Mouse (Mus musculus) cerebellum, adult 2 months (tissue): ENCODE measurements around the gene Cd5. TPM values are rescaled to one million over a fixed set of nuclear protein-coding genes. Genes with fewer than 3 reads are reported as not detected.
A peak's percentile ranks its signal among the peaks of the same experiment; 100 is the strongest.

Experiments used
- DNase-seq, 2 experiments: peaks; one replicate each; pipeline ENCODE4 v3.0.0; 2021
- H3K27ac ChIP-seq: fragments of 200-500 bp; 2 replicates; pipeline ENCODE4 v1.5.1; 2012; ENCODE audit warnings: low read length, control low read depth, inconsistent platforms; ENCODE audit not compliant: insufficient read depth
- H3K27me3 ChIP-seq: fragments of 200-500 bp; 2 replicates; pipeline ENCODE4 v1.6.1; 2012; ENCODE audit warnings: inconsistent platforms, mild to moderate bottlenecking, low read length, moderate library complexity; ENCODE audit not compliant: control insufficient read depth, insufficient read depth
- H3K4me1 ChIP-seq: fragments of 200-500 bp; 2 replicates; pipeline ENCODE4 v1.6.1; 2011; ENCODE audit warnings: low read length; ENCODE audit not compliant: control insufficient read depth, insufficient read depth
- H3K4me3 ChIP-seq: fragments of 200-500 bp; replicated peaks from 2 replicates; pipeline ENCODE3; 2011; ENCODE audit warnings: mild to moderate bottlenecking, low read depth, low read length, control low read depth; ENCODE audit not compliant: insufficient read depth
- CTCF ChIP-seq: fragments of 200-500 bp; IDR thresholded peaks from 2 replicates; pipeline ENCODE4 v1.5.1; 2011; ENCODE audit warnings: low read depth, mild to moderate bottlenecking, control low read depth, low read length, moderate library complexity, borderline replicate concordance; ENCODE audit not compliant: insufficient read depth
- POLR2A ChIP-seq: fragments of 200-500 bp; IDR thresholded peaks from 2 replicates; pipeline ENCODE4 v1.6.1; 2011; ENCODE audit warnings: low read length, control low read depth, borderline replicate concordance; ENCODE audit not compliant: insufficient read depth
- WGBS: fragments of 180-500 bp; shearing (Covaris S2); methylation state at CpG from one replicate; pipeline ENCODE4 v1.1.7; 2018; 5-methylcytosine and 5-hydroxymethylcytosine counted together
- polyA plus RNA-seq: library from polyadenylated mRNA; depleted of rRNA; stranded (reverse); fragments of >200 nt; gene quantifications from 2 replicates; pipeline ENCODE4 v1.2.3, GENCODE M21; 2012

Cd5 gene
- polyA plus RNA-seq, 1 experiment, result 0.54 TPM

- no peak overlapping the region for H3K4me3 ChIP-seq
- TF ChIP-seq POLR2A (no peak), CTCF (no peak)
- peak; percentile 70 to 85 for DNase-seq
- H3K27ac ChIP-seq, result peak overlapping the region; percentile 69
- 32% methylated on average over 13 of the region's 13 CpGs for WGBS
- no peaks in the 10 kb centered on the region for H3K27me3 ChIP-seq
- peaks cover 64% of the 10 kb centered on the region for H3K4me1 ChIP-seq
Measured at GRCm38 (mm10) chr19:10707087-10707875, 31.5 kb downstream of the Cd5 start.

GRCm38 (mm10) chr19:10703470-10703869, 35.3 kb downstream of the Cd5 start:
- Histone ChIP-seq H3K27me3 (no peaks in the 10 kb centered on the region), H3K4me1 (peaks cover 66% of the 10 kb centered on the region), H3K27ac (peak overlapping the region; percentile 21), H3K4me3 (no peak overlapping the region)
- WGBS, result 8% methylated on average over 8 of the region's 8 CpGs
- no peak for TF ChIP-seq CTCF
- TF ChIP-seq POLR2A, result no peak
- DNase-seq, result peak; percentile 59 to 69

- Histone ChIP-seq H3K27me3 (no peaks in the 10 kb centered on the region), H3K4me3 (no peak overlapping the region), H3K4me1 (peaks cover 62% of the 10 kb centered on the region), H3K27ac (peak overlapping the region; percentile 84; the same call in 1 of the 2 replicates)
- 78% methylated on average over 8 of the region's 8 CpGs for WGBS
- no peak for DNase-seq
- TF ChIP-seq POLR2A (no peak), CTCF (no peak)
Measured at GRCm38 (mm10) chr19:10702125-10702524, 36.7 kb downstream of the Cd5 start.

GRCm38 (mm10) chr19:10701013-10701726, 37.6 kb downstream of the Cd5 start:
- peaks cover 57% of the 10 kb centered on the region for H3K4me1 ChIP-seq
- 12% methylated on average over 6 of the region's 6 CpGs for WGBS
- no peaks in the 10 kb centered on the region for H3K27me3 ChIP-seq
- peak; percentile 67 to 77 for DNase-seq
- H3K27ac ChIP-seq, result peak overlapping the region; percentile 84
- no peak overlapping the region for H3K4me3 ChIP-seq
- TF ChIP-seq POLR2A (no peak), CTCF (no peak)

GRCm38 (mm10) chr19:10699851-10700250, 39.0 kb downstream of the Cd5 start:
- 85% methylated on average over 9 of the region's 9 CpGs for WGBS
- Histone ChIP-seq H3K4me3 (no peak overlapping the region), H3K4me1 (peaks cover 53% of the 10 kb centered on the region), H3K27me3 (no peaks in the 10 kb centered on the region), H3K27ac (no peak overlapping the region; the same call in 1 of the 2 replicates)
- no peak for TF ChIP-seq POLR2A
- TF ChIP-seq CTCF, result no peak
- no peak for DNase-seq

- WGBS, result 31% methylated on average over 9 of the region's 9 CpGs
- TF ChIP-seq CTCF (no peak), POLR2A (no peak)
- Histone ChIP-seq H3K4me3 (no peak overlapping the region), H3K4me1 (peaks cover 47% of the 10 kb centered on the region), H3K27me3 (no peaks in the 10 kb centered on the region), H3K27ac (peak overlapping the region; percentile 46)
- peak; percentile 19 to 28 for DNase-seq
Measured at GRCm38 (mm10) chr19:10698131-10698991, 40.4 kb downstream of the Cd5 start.

GRCm38 (mm10) chr19:10695801-10696200, 43.0 kb downstream of the Cd5 start:
- WGBS, result 64% methylated on average over 7 of the region's 7 CpGs
- H3K27ac ChIP-seq, result no peak overlapping the region
- TF ChIP-seq CTCF, result no peak
- TF ChIP-seq POLR2A, result no peak

More at GRCm38 (mm10) chr19:10695801-10696200, 43.0 kb downstream of the Cd5 start:
- peaks cover 24% of the 10 kb centered on the region for H3K4me1 ChIP-seq
- no peak overlapping the region for H3K4me3 ChIP-seq
- no peaks in the 10 kb centered on the region for H3K27me3 ChIP-seq
- no peak for DNase-seq
